Mouse (Mus musculus) embryo, embryonic 9.5 days (tissue): ENCODE results near the gene Tmod2.
A peak's percentile ranks its signal among the peaks of the same experiment; 100 is the strongest.

Source experiments
- DNase-seq: peaks from one replicate; pipeline ENCODE4 v3.0.0-alpha.2; 2017; ENCODE audit errors: extremely low spot score

The Tmod2 gene

GRCm38 (mm10) chr9:75600166-75600934, 10.8 kb downstream of the Tmod2 start:
- DNase-seq: no peak

- DNase-seq: no peak
These were observed 11.8 kb downstream of the Tmod2 start for GRCm38 (mm10) chr9:75599191-75599841.

- no peak for DNase-seq
These were observed 13.5 kb downstream of the Tmod2 start for GRCm38 (mm10) chr9:75597596-75597995.

- DNase-seq: no peak
These were observed 14.1 kb downstream of the Tmod2 start for GRCm38 (mm10) chr9:75597036-75597435.

DNA sequence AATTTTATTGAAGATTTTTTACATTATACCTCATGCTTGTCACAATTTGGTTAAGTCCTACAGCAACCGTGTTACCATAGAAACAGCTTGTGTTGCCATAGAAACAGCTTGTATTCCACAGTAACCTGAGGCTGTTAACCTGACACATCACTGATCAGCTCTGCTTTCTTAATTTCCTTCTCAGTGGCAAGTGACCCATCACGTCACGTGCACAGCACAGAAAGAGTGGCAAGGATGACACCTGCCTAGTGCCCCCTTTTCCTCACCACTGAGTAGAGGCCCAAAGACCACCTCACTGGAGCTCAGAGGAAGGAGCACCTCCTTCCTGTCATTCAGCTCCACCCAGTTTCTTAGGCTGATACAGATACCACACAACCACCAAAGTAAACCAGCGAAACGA, 17.6 kb downstream of the Tmod2 start:
- no peak for DNase-seq

DNA sequence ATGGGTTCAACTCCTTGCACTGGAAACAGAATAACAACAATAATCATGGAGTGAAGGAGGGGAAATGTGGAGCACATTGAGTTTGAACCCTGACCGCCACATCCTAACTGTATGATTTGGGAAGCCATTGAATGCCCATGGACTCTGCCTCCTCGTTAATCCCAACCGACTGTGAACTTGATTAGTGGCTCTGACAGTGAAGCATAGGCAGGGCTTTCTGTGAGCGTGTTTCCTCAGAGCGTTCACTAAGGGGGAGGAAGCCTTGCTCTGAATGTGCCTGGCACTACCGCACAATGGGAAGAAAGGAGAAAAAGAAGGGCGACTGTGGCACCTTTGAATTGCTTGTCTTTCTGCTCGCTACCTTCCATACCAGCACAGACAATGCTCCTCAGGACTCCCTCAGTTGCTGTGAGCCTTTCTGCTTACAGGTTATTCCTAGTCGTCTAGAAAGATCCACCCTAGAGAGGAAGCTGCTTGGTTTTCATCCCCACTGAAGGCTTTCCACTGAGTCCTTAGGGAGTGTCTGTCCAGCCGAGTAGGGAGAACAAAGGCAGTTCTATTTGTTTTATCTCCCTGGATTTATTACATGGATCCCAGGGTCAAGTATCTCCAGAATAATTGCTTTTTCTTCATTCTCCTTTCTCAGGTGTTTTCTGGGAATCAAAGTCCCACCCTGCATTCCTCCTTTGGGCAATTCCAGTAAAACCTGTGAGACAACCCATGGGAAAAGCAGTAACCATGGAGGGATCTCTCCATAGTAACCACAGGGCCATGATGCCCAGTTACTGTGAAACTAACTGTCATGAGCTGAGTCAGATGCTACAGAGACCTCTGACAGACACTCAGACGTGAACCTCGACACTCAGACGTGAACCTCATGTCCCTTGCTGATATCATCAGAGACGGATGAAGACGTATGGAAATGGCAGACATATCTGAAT, 21.0 kb downstream of the Tmod2 start:
- no peak for DNase-seq

DNA sequence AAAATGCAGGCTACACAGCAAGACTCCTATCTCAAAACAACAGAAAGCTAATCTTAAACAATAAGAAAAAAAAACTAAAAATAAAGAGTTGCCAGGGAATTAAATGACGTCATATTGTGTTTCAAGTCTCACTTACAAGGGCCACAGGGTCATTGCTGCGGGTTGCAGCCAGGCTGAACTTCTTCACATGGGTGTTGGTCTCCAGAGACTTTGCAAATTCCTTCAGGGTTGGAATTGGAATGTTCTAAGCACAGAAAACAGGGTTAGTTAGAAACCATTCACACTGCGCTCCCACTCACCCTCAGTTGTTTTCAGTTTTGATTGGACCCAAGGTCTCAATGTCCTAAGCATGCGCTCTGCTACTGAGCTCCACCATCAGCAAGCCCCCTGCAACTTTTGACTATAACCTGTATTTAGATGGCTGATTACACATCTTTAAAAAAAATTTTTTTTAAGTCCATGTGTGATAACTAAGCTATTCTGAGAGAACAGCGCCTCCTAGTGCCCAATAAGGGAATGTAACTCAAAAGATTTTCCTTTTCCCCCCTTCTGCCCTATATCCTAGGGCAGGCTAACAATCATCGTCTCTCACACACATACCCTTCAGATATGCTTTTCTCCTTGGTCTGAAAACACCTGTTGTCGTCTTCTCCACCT, 29.3 kb downstream of the Tmod2 start:
- DNase-seq: peak; percentile 32

DNA sequence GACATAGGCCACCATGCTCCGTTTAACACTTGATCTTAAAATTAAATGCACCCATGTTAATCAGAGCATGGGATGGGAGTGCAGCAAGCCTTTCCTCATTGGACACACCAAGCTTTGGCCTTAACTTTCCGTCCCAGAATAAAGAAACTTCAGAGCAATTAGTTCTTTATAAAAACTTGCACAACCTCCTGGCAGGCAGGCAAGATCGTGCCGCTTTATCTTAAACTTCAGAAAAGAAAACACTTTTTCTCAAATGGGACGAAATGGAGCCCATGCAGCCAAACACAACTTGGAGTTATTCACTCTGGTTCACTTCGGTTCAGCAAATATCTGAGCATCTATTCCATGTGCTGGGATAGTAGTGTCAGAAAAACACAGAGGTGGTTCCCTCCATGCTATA, 31.8 kb downstream of the Tmod2 start:
- DNase-seq: no peak

GRCm38 (mm10) chr9:75571036-75571942, 39.8 kb downstream of the Tmod2 start:
- DNase-seq: no peak

- DNase-seq: no peak
These were observed 42.7 kb downstream of the Tmod2 start for GRCm38 (mm10) chr9:75568399-75568798.

DNA sequence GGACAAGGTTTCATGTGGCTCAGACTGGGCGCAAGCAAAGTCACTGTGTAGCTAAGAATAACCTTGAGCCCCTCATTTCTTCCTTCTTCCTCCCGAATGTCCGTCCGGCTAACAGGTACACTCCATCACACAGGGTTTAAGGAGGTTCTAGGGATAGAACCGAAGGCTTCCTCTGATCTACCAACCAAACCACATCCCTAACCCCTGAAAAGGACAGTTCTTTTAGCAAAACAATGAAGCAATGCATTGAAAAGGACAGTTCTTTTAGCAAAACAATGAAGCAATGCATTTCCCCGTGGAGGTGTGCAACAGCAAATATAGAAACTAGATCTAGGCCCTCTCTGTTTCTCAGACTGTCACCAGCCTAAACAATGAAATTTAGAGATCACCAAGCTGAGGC, 46.2 kb downstream of the Tmod2 start:
- DNase-seq: no peak

- DNase-seq: no peak
These were observed 47.5 kb downstream of the Tmod2 start for GRCm38 (mm10) chr9:75563622-75564021.

DNA sequence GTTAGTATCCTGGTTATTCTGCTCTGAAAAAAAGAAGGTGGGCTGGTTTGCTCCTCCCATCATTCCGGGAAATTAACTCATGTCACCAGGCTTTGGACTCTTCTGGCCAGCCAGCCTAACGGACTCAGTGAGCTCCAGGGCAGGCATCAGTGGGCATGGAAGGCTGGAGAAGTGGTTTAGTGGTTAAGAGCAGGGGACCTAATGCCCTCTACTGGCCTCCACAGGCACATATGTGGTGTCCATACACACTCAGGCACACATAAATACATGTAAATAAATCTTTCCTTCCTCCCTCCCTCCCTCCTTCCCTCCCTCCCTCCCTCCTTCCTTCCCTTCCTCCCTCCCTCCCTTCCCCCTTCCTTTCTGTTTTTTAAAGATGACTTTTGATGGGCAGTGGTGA, 47.9 kb downstream of the Tmod2 start:
- no peak for DNase-seq

DNA sequence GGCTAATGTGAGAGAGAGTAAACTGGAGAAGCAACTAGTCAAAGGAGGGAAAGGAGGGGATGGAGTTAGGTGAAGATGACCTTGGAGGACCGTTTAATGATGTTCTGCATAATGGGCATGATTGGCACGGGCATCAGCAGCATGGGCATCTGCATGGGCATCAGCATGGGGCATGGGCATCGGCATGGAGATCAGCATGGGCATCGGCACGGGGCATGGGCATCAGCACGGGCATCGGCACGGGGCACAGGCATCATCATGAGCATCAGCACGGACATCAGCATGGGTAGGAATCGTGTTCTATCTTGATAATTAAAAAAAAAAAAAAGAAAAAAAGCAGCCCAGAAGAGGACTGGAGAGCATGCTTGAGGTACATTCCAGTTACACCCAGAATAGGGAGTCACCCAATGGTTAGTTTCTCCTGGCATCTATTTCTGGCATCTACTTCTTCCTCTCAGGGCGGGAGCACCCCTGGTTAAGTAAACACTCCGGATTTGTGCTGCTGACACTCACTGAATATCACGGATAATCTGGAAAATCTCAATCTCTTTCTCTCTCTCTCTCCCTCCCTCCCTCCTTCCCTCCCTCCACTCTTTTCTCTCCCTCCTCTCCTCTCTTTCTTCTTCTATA, 50.0 kb downstream of the Tmod2 start:
- DNase-seq: no peak

DNA sequence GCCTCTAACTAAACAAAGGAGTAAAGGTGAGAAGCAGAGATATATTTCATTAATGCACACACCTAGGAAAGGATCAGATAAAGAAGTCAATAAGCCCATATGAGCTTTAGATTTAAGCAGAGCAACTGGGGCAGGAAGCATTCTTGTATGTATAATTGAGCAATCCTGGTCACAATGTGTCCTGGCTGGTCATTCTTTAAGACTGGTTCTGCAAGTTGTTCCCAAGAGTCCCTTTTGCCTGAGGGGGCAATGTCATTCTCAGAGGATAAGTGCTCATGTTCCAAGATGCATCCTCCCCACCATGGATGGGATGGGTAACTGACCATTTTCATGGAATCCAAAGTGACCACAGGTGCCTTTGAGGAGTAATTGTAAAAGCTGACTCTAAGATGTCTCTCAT, 50.8 kb downstream of the Tmod2 start:
- DNase-seq: no peak

GRCm38 (mm10) chr9:75559512-75560012, 51.6 kb downstream of the Tmod2 start, which contains the start of gene Tmod3:
Gene Tmod3 (minus strand): TSS chr9:75559657.
- DNase-seq: peak; percentile 96

DNA sequence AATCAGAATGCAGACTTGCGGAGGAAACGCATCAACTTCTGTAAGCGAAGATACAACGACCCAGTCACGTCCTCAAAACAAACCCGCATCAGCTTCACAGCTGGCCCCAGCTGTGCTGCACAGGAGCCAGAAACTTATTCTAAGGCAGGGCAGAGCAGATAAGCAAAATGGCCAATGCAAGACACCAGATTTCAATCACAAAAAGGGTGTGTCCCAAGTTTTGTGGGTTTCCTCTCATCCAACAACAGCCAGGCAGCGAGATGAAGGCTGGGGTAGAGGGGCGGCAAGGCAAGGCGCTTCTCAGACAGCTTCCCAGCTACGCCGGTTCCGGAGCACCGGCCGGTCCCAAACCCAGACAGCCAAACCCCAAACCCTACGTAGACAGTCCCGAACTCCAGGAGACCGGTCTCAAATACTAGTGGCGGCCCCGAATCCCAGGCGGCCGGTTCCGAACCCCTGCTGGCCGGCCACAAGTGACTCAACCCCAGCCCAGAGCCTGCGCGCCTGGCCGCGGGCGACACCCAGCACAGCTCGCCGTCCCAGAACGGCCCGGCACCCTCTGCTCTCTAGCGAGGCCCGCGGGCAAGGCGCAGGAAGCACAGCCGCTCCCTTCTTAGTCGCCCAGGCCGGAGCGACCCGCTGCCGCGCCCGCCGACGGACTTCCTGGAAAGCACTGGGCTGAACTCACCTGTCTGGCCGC, 52.2 kb downstream of the Tmod2 start:
- DNase-seq: no peak

- DNase-seq: no peak
These were observed 52.8 kb downstream of the Tmod2 start for GRCm38 (mm10) chr9:75558360-75558759.

- DNase-seq: no peak
These were observed 57.4 kb downstream of the Tmod2 start for GRCm38 (mm10) chr9:75553719-75554118.
